Mouse (Mus musculus) layer of hippocampus, adult 18-20 months (tissue): ENCODE results near the gene Fam234b. TPM values are rescaled to one million over a fixed set of nuclear protein-coding genes. Genes with fewer than 3 reads are reported as not detected.

Source experiments
- DNase-seq, 2 experiments: peaks; one replicate each; pipeline ENCODE4 v3.0.0; 2022; ENCODE audit warnings: low spot score in 2 of 2
- total RNA-seq, 2 experiments: library from RNA; stranded (reverse); gene quantifications; 2 replicates each; pipeline ENCODE4 v1.2.3; 2021

Fam234b gene
- total RNA-seq, 2 experiments from 2014 or later, result 169 to 171 TPM

GRCm38 (mm10) chr6:135264136-135264535 is 66.4 kb downstream of the Fam234b start:
- DNase-seq, result no peak

DNA sequence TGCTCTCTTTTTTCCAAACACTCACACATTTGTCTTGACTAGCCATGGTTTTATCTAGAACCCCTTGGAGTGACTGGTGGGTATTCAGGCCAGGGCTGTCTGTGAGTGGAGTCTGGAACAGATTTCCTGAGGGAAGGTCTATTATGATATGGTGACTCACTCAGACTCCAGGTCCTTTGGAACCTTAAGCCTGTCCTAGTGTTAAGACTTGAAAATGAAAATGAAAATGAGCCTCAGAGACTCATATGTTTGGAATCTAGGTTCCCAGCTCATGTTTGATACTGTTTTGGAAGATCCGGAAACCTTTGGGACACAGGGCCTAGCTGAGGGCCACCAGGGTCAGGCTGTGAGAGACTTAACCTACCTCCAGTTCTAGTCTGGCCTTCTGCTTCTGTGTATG is 68.3 kb downstream of the Fam234b start:
- no peak for DNase-seq

DNA sequence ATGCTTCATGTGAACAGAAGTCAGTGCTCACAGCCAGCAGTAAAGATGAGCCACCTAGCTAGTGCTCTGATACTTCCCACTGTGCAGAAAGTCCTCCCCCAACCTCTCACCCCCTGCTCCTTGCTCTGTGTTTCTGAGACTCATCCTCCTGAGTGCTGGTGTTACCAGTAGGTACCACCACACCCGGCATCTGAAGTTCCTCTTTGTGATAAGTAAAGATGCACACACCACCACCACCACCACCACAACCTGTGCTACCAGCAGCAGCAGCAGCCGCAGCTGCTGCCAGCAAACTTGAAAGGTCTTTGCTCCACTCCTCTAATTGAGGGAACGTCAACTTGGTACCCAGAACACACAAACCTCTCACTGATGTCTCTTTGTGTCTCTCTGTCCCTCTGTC is 69.4 kb downstream of the Fam234b start:
- no peak for DNase-seq

- no peak for DNase-seq
Observed at GRCm38 (mm10) chr6:135268392-135268791, 70.6 kb downstream of the Fam234b start.

DNA sequence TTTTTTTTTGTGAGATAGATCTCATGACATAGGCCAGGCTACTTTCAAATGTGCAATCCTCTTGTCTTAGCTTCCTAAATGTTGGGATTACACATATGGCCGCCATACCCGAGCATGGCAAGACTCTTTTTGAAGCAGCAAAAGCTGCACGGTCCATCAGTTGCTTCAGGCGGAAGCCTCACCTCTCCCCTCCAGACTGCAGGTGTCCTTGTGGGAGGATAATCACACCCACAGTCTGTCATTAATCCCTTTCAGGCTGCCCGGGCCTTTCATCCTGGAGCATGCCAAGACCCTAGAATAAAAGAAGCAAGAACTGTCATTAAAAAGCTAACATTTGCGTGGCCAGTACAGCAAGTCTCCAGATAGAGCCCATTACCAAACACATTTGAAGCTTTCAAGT is 71.8 kb downstream of the Fam234b start:
- DNase-seq, result no peak

GRCm38 (mm10) chr6:135271761-135272160 is 74.0 kb downstream of the Fam234b start:
- DNase-seq, result no peak

DNA sequence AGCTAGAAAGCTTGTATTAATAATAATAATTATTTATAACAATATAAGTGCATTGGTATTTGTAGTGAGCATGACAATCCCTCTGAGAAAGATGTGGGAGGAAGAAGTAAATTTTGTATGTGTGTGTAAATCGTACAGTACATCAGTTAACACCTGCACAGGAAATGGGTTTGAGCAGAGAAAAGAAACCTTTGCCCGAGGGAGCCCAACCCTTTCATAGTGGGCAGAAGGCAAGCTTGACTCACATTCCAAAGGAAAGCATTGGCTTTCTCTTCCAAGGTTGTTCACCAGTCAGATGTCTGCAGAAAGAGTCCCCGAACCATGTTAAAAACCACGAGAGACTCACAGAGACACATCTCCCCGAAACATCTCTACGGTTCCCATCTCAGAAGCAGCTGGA is 75.3 kb downstream of the Fam234b start:
- no peak for DNase-seq

- no peak for DNase-seq
Observed at GRCm38 (mm10) chr6:135275231-135275630, 77.5 kb downstream of the Fam234b start.

- DNase-seq, result no peak
Observed at GRCm38 (mm10) chr6:135276474-135277295, 78.9 kb downstream of the Fam234b start.

DNA sequence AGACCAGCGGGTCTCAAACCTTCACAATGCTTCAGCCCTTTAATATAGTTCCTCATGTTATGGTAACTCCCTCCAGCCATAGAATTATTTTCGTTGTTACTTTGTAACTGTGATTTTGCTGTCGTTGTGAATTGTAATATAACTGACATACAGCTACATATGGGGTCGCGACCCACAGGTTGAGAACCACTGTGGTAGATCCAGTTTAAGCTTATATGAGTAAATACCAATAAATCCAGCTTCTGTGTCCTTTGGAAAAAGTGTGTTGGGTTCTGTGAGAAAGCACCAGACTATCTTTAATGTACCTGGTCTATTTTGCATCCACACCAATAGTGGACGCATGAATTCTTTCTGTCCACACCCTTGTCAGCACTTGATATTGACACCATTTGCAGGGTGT is 80.5 kb downstream of the Fam234b start:
- no peak for DNase-seq

DNA sequence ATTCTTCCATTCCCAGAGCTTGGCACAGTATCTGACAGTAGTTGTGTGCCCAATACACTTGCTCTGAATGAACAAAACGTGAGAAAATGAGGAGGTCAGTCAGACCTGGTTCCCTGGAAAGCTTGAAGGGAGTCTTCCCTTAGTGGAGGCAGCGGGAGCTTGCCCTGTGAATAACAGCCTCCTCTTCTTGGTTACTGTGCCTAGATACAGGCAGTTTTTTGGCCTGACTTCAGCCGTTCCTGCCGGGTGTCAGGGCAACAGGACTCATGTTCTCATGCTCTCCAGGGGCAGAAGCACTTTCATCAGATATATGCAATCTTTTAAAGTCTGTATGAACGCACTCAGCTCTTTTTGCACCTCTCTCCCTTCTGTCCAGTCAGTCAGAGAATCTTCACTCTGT is 81.5 kb downstream of the Fam234b start:
- DNase-seq, result no peak

GRCm38 (mm10) chr6:135279856-135280255 is 82.1 kb downstream of the Fam234b start:
- DNase-seq, result no peak

DNA sequence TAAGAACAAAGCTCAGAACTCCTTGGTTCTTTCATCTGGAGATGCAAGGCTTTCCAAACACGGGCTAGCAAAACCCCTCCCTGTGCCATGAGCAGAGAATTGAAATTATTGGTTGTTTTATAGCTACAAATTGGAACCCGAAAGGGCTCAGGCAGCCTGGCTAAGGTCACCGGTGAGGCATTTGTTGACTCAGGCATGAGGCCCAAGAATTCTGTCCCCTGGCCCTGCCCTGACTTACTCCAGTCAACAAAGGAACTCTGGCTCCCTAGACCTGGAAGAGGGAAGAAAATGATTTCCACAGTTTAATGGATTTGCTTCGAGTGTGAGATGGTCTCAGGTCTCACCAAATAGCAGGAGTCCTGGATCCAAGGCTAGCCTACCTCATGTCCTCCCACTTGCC is 94.6 kb downstream of the Fam234b start:
- DNase-seq, result no peak

GRCm38 (mm10) chr6:135294150-135294549 is 96.4 kb downstream of the Fam234b start:
- no peak for DNase-seq

Other genes starting within 250 kb of the Fam234b start
- 1 to 10 TPM; 3.4 to 3.7 TPM for gene Apold1, start 216.3 kb upstream of the Fam234b start, total RNA-seq
- 10 to 100 TPM; 52.1 to 59.5 TPM for gene Ddx47, start 186.4 kb upstream of the Fam234b start, total RNA-seq
- under 1 TPM; 0.25 to 0.30 TPM for gene Gprc5a, start 132.3 kb upstream of the Fam234b start, total RNA-seq
- under 1 TPM in 1 of 2 experiments, not detected in 1; 0.25 TPM for gene Gprc5d, start 79.7 kb upstream of the Fam234b start, total RNA-seq
- gene Hebp1, start within 50 bp of the Fam234b start, total RNA-seq, result 10 to 100 TPM; 84.3 to 93.4 TPM
- not detected for gene Gsg1, start 56.4 kb downstream of the Fam234b start, total RNA-seq
- gene Pbp2, start 112.4 kb downstream of the Fam234b start, total RNA-seq, result not detected
- gene Emp1, start 164.6 kb downstream of the Fam234b start, total RNA-seq, result 1 to 10 TPM; 2.8 to 3.0 TPM